Mouse (Mus musculus) C2C12 (cell line): ENCODE results near the gene Zg16.

Experiments
- CTCF ChIP-seq: IDR thresholded peaks from one replicate; pipeline ENCODE4 v1.5.1; 2011; ENCODE audit not compliant: control insufficient read depth, insufficient read depth, insufficient read length
- FOSL1 ChIP-seq: IDR thresholded peaks from one replicate; pipeline ENCODE4 v1.8.0; 2011; ENCODE audit warnings: mild to moderate bottlenecking, low read length; ENCODE audit not compliant: poor library complexity, insufficient read depth, severe bottlenecking
- MAX ChIP-seq: IDR thresholded peaks from one replicate; pipeline ENCODE4 v1.6.1; 2011; ENCODE audit warnings: mild to moderate bottlenecking, control low read depth
- MYOD1 ChIP-seq: IDR thresholded peaks from one replicate; pipeline ENCODE4 v1.6.1; 2011; ENCODE audit warnings: low read depth; ENCODE audit not compliant: control insufficient read depth, insufficient read length
- USF1 ChIP-seq: IDR thresholded peaks from one replicate; pipeline ENCODE4 v1.6.1; 2011; ENCODE audit warnings: low read depth, mild to moderate bottlenecking, control low read depth, moderate library complexity

- no peak for TF ChIP-seq FOSL1
- no peak for TF ChIP-seq MAX
- TF ChIP-seq CTCF = no peak
- no peak for TF ChIP-seq MYOD1
- TF ChIP-seq USF1 = no peak
Measured at GRCm38 (mm10) chr7:127088901-127089845, 2.0 kb upstream of the Zg16 start.
